Mouse (Mus musculus): ENCODE results near the gene Hmgb1.

DNA sequence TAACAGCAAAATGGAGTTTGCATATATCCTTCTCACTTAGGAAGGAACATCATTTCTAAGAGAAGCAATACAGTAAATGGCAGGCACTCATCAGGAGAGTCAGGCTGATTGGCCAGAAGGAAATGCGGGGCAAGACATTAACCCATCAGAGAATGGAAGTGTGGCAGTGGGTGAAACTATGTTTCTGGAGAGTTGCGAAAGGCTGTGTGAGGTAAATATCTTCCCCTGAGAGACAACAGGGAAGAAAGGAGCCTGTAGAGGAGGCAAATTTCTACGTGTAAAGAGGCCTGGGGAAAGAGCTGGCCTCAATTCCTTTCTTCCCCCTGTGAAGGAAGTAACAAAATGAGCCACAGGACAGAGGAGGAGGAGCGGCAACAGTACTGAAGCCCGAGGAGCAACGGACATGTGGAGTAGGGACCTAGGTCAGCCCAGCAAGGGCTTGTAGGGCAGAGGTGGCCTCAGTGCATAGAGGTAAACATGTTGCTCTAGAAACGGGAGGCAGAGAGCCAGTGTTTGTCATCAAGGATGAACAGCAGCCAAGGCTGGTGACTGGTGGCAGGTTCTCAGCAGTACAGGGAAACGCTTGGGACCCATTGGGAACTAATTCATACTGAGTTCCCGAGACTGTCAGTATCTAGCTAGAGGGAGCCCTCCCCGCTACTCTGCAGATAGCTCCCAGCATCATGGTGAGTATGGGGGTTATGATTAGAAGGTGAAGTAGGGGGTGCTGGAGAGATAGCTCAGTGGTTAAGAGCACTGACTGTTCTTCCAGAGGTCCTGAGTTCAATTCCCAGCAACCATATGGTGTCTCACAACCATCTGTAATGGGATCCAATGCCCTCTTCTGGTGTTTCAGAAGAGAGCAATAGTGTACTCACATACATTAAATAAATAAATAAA lies 48.6 kb downstream of the Hmgb1 start:
- TF ChIP-seq USF1 (IDR thresholded peaks at IDR 0.05; ENCODE audit: low read depth) (no peak), E2F4 (IDR thresholded peaks at IDR 0.05; ENCODE audit: insufficient read depth) (no peak), POLR2A (IDR thresholded peaks at IDR 0.05; ENCODE audit: insufficient read length, low read depth) (no peak), MYOG (IDR thresholded peaks at IDR 0.05; ENCODE audit: control insufficient read depth in 1 of 3, insufficient read depth in 1 of 3, insufficient read length in 2 of 3, low read depth in 2 of 3) (no peak)
